Mouse (Mus musculus) T-cell, adult 2 months (primary cell): ENCODE measurements around the gene Pdcd5.

Source experiments
- DNase-seq: peaks from one replicate; pipeline ENCODE4 v3.0.0; 2022; ENCODE audit warnings: low spot score

Pdcd5 gene

GRCm38 (mm10) chr7:35647101-35647698, at the start of gene Pdcd5:
Gene Pdcd5 (minus strand): TSS chr7:35647521.
- DNase-seq, result peak; percentile 96

GRCm38 (mm10) chr7:35692641-35693040, 45.3 kb upstream of the Pdcd5 start:
- no peak for DNase-seq

GRCm38 (mm10) chr7:35692117-35692516, 44.8 kb upstream of the Pdcd5 start:
- no peak for DNase-seq

- DNase-seq, result no peak
These were observed 41.5 kb upstream of the Pdcd5 start for GRCm38 (mm10) chr7:35688781-35689349.

GRCm38 (mm10) chr7:35688276-35688675, 41.0 kb upstream of the Pdcd5 start:
- no peak for DNase-seq

GRCm38 (mm10) chr7:35687229-35687628, 39.9 kb upstream of the Pdcd5 start:
- no peak for DNase-seq

GRCm38 (mm10) chr7:35686756-35687155, 39.4 kb upstream of the Pdcd5 start:
- peak; percentile 14 for DNase-seq

GRCm38 (mm10) chr7:35686216-35686615, 38.9 kb upstream of the Pdcd5 start:
- no peak for DNase-seq

GRCm38 (mm10) chr7:35683409-35684122, 36.2 kb upstream of the Pdcd5 start:
- DNase-seq, result no peak

- DNase-seq, result no peak
These were observed 34.2 kb upstream of the Pdcd5 start for GRCm38 (mm10) chr7:35681559-35681958.

- DNase-seq, result no peak
These were observed 31.7 kb upstream of the Pdcd5 start for GRCm38 (mm10) chr7:35678976-35679375.

- no peak for DNase-seq
These were observed 21.0 kb upstream of the Pdcd5 start for GRCm38 (mm10) chr7:35668066-35669041.

GRCm38 (mm10) chr7:35663790-35664376, 16.6 kb upstream of the Pdcd5 start:
- no peak for DNase-seq

GRCm38 (mm10) chr7:35659173-35659572, 11.9 kb upstream of the Pdcd5 start:
- peak; percentile 35 for DNase-seq

GRCm38 (mm10) chr7:35657829-35658228, 10.5 kb upstream of the Pdcd5 start:
- no peak for DNase-seq

- no peak for DNase-seq
These were observed 4.4 kb upstream of the Pdcd5 start for GRCm38 (mm10) chr7:35651583-35652270.

GRCm38 (mm10) chr7:35650716-35651410, 3.5 kb upstream of the Pdcd5 start:
- DNase-seq, result no peak

- peak; percentile 62 for DNase-seq
These were observed 1.8 kb upstream of the Pdcd5 start for GRCm38 (mm10) chr7:35649071-35649470.

- DNase-seq, result no peak
These were observed 1.1 kb upstream of the Pdcd5 start for GRCm38 (mm10) chr7:35648239-35649069.
